Mouse (Mus musculus): ENCODE measurements at regions not wholly inside any gene's neighbourhood (a gene's known extent, or its start where the extent isn't known, plus 50 kb on each side); places are given as distances from the start of the nearest gene placed in this dataset.

- TF ChIP-seq CTCF (IDR thresholded peaks at IDR 0.05; ENCODE audit: low read depth, low read length) (no peak), POLR2A (IDR thresholded peaks at IDR 0.05; ENCODE audit: borderline replicate concordance, low read depth, low read length) (no peak)
Observed at GRCm38 (mm10) chr3:148658368-148658767, 332.0 kb downstream of the Adgrl2 start.
